Mouse (Mus musculus) E14TG2a.4 (cell line): Measurements from ENCODE around the gene Plcd3.

Experiments used
- H3K27me3 ChIP-seq: 2 replicates; pipeline ENCODE4 v1.6.1; 2014; ENCODE audit warnings: low read length, control low read depth; ENCODE audit not compliant: insufficient read depth
- H3K36me3 ChIP-seq: 2 replicates; pipeline ENCODE4 v1.6.1; 2014; ENCODE audit warnings: low read length, control low read depth; ENCODE audit not compliant: insufficient read depth
- H3K4me1 ChIP-seq: replicated peaks from 2 replicates; pipeline ENCODE4 v1.6.1; 2014; ENCODE audit warnings: low read depth, low read length, control low read depth
- H3K4me3 ChIP-seq: replicated peaks from 2 replicates; pipeline ENCODE4 v1.5.1; 2014; ENCODE audit warnings: mild to moderate bottlenecking, low read length
- H3K9me3 ChIP-seq: 2 replicates; pipeline ENCODE4 v1.6.1; 2014; ENCODE audit warnings: low read length, control low read depth
- CTCF ChIP-seq: conservative IDR thresholded peaks from 2 replicates; pipeline ENCODE4 v1.5.1; 2014; ENCODE audit warnings: low read length
- NANOG ChIP-seq: IDR thresholded peaks from 2 replicates; pipeline ENCODE4 v1.6.1; 2014; ENCODE audit warnings: borderline replicate concordance, low read length, mixed read lengths
- POU5F1 ChIP-seq: IDR thresholded peaks from 2 replicates; pipeline ENCODE4 v1.6.1; 2014; ENCODE audit warnings: low read length, borderline replicate concordance

Plcd3 gene

GRCm38 (mm10) chr11:103131701-103132575, 30.5 kb upstream of the Plcd3 start, which contains the start of gene Hexim2:
Gene Hexim2 (plus strand): TSS chr11:103132429.
- TF ChIP-seq NANOG: no peak
- no peak for TF ChIP-seq CTCF
- no peak for TF ChIP-seq POU5F1
- peak within 1 kb of the TSS; percentile 97 for H3K4me3 ChIP-seq
- no peaks in the 10 kb centered on the region for H3K27me3 ChIP-seq
- H3K36me3 ChIP-seq: peaks cover 42% of the 10 kb centered on the region
- H3K9me3 ChIP-seq: no peaks in the 10 kb centered on the region
- peaks cover 54% of the 10 kb centered on the region for H3K4me1 ChIP-seq

DNA sequence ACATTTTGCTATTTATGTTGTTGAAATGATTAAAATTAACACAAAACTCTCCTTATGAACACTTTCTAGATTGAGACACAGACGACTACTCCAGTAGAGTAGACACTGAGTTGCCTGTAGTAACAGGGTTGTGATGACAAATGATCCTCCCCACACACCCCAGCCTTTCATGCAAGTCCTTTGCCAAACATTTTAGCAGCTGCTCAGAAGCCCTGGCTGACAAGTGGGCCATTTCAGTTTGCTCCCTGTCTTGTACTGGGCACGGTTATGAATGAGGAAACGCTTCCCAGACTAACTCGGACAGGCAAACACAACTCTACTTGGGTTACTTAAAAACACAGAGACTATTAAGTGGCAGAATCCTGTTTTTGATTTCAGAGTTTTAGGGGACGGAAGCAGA, 18.9 kb upstream of the Plcd3 start:
- no peaks in the 10 kb centered on the region for H3K9me3 ChIP-seq
- H3K4me1 ChIP-seq: peaks cover 23% of the 10 kb centered on the region
- H3K4me3 ChIP-seq: no peak overlapping the region
- TF ChIP-seq CTCF: no peak
- no peak for TF ChIP-seq NANOG
- no peak for TF ChIP-seq POU5F1
- no peaks in the 10 kb centered on the region for H3K27me3 ChIP-seq
- peaks cover 24% of the 10 kb centered on the region for H3K36me3 ChIP-seq

GRCm38 (mm10) chr11:103119609-103120008, 18.2 kb upstream of the Plcd3 start:
- TF ChIP-seq CTCF (no peak), NANOG (no peak), POU5F1 (no peak)
- Histone ChIP-seq H3K9me3 (no peaks in the 10 kb centered on the region), H3K4me1 (peaks cover 23% of the 10 kb centered on the region), H3K27me3 (no peaks in the 10 kb centered on the region), H3K36me3 (peaks cover 24% of the 10 kb centered on the region), H3K4me3 (no peak overlapping the region)

GRCm38 (mm10) chr11:103118866-103119265, 17.4 kb upstream of the Plcd3 start:
- Histone ChIP-seq H3K27me3 (no peaks in the 10 kb centered on the region), H3K36me3 (peaks cover 30% of the 10 kb centered on the region), H3K4me3 (0 out of 2 replicates have a peak overlapping the region, but pooled peaks have one; percentile 88), H3K4me1 (peaks cover 30% of the 10 kb centered on the region), H3K9me3 (no peaks in the 10 kb centered on the region)
- no peak for TF ChIP-seq POU5F1
- no peak for TF ChIP-seq NANOG
- no peak for TF ChIP-seq CTCF

GRCm38 (mm10) chr11:103117591-103118009, 16.1 kb upstream of the Plcd3 start:
- no peaks in the 10 kb centered on the region for H3K9me3 ChIP-seq
- H3K36me3 ChIP-seq: peaks cover 36% of the 10 kb centered on the region
- TF ChIP-seq CTCF (no peak), NANOG (no peak), POU5F1 (no peak)
- H3K4me1 ChIP-seq: peaks cover 43% of the 10 kb centered on the region
- no peaks in the 10 kb centered on the region for H3K27me3 ChIP-seq
- H3K4me3 ChIP-seq: peak overlapping the region; percentile 88

- H3K9me3 ChIP-seq: no peaks in the 10 kb centered on the region
- peaks cover 36% of the 10 kb centered on the region for H3K36me3 ChIP-seq
- peak overlapping the region; percentile 88 for H3K4me3 ChIP-seq
- peaks cover 48% of the 10 kb centered on the region for H3K4me1 ChIP-seq
- TF ChIP-seq POU5F1: no peak
- TF ChIP-seq NANOG: no peak
- TF ChIP-seq CTCF: peak; percentile 21
- no peaks in the 10 kb centered on the region for H3K27me3 ChIP-seq
Observed at GRCm38 (mm10) chr11:103116959-103117590, 15.6 kb upstream of the Plcd3 start.

GRCm38 (mm10) chr11:103116008-103116818, 14.8 kb upstream of the Plcd3 start, which contains the start of gene Hexim1:
Gene Hexim1 (plus strand): TSS chr11:103116231.
- TF ChIP-seq CTCF (no peak), NANOG (no peak), POU5F1 (no peak)
- H3K4me3 ChIP-seq: peak within 1 kb of the TSS; percentile 89

DNA sequence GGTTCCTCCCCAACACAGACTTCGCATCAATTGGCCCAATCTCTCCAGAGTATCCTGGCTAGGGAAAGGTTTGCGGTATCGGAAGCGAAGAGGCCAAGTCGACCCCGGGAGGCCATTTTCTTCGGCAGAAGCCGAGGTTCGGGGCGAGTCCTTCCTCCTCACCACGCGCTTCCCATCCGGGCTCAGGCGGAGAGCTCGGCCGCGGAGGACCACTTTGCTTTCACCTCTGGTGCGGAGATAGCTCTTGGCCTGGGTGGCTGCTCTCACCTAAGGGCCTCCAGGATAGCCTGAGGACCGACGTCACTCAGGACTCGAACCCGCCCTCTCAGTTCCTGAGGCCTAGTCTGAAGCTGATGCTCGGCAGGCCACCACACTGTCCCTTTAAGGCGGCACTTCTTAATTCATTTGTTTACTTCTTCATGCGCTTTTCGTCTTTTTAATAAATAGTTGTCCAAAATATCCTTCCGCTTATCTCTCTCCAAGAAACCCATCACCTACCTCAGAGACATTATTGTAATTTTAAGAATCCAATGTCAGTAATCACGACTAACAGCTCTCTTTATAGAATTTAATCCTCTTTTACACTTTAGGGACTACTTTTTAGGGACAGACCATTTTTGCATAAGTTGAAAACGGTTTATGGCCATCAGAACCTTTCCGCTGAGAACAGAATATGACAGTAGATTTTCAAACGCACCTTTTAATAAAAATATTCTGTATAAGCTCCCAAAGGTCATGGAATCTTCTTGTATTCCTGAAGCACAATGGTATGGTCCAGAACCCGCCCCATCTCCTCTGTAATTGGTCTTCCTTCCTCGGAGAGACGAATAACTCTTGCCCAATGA, 13.9 kb upstream of the Plcd3 start:
- H3K4me1 ChIP-seq: peaks cover 58% of the 10 kb centered on the region
- no peaks in the 10 kb centered on the region for H3K27me3 ChIP-seq
- peaks cover 36% of the 10 kb centered on the region for H3K36me3 ChIP-seq
- H3K4me3 ChIP-seq: peak overlapping the region; percentile 89
- H3K9me3 ChIP-seq: no peaks in the 10 kb centered on the region
- TF ChIP-seq CTCF: no peak
- no peak for TF ChIP-seq NANOG
- TF ChIP-seq POU5F1: no peak

More at GRCm38 (mm10) chr11:103116008-103116818, 14.8 kb upstream of the Plcd3 start, which contains the start of gene Hexim1:
- no peaks in the 10 kb centered on the region for H3K9me3 ChIP-seq
- no peaks in the 10 kb centered on the region for H3K27me3 ChIP-seq
- H3K36me3 ChIP-seq: peaks cover 36% of the 10 kb centered on the region
- H3K4me1 ChIP-seq: peaks cover 50% of the 10 kb centered on the region
